Mouse (Mus musculus): ENCODE results near the gene Gmppb.

Gene Gmppb

DNA sequence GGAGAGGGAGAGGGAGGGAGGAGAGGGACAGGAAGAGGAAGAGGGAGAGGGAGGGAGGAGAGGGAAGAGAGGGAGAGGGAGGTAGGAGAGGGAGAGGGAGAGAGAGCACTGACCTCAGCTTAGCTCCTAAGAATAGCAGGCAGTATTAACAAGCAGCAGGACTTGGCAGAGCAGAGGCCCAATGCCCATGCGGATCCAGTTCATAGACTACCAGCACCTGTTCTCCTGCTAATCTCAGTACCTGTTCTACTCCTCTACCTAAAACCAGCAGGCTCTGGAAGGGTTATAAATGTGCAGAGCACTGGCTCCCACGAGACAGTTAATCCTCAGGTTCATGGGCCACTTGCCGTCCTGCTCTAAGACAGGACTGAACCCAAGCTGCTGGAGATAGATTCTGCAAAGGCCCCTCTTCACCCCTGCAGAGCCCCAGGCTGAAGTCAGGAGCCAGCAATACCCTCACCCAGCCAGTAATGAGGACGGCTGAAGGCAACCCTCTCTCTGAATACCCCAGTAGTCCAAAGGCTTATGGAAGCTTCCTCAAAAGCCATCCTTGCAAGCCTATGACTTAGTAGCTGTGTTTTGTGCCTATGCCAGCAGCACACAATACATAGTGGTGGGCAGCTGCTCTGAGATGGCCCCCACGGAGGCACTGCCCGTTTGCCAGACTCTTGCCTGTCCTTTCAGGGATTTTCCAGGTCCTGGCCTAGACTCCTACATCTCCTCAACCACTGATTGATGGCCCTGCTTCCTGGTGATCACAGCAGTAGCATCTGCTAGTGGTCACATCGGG lies 24.3 kb downstream of the Gmppb start:
- no peak for ATAC-seq (ENCODE audit: low TSS enrichment)

GRCm38 (mm10) chr9:108080168-108080567 lies 31.1 kb downstream of the Gmppb start, which contains the start of gene Mst1:
Mst1 (plus strand) TSS chr9:108080436.
- ATAC-seq (ENCODE audit: low TSS enrichment) = no peak

GRCm38 (mm10) chr9:108082549-108082948 lies 33.5 kb downstream of the Gmppb start:
- no peak for ATAC-seq (ENCODE audit: low TSS enrichment)

GRCm38 (mm10) chr9:108082988-108083431 lies 34.0 kb downstream of the Gmppb start, which contains the start of gene Rnf123:
Rnf123 (minus strand) TSS chr9:108083346.
- no peak for ATAC-seq (ENCODE audit: low TSS enrichment)

DNA sequence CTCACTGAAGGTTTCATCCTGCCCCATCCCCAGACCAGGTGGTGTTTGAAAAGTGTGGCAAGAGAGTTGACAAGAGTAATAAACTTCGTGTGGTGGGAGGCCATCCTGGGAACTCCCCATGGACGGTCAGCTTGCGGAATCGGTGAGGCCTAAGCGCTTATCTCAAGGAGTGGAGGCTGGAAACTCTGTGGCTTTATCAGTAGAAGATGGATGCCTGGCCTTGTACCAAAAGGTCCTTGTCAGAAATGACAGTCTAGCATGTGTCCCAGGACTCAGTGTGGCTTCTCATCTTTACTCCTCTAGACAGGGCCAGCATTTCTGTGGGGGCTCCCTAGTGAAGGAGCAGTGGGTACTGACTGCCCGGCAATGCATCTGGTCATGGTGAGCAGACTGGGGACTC lies 34.5 kb downstream of the Gmppb start:
- no peak for ATAC-seq (ENCODE audit: low TSS enrichment)

- ATAC-seq (ENCODE audit: low TSS enrichment) = no peak
These were observed 36.2 kb downstream of the Gmppb start for GRCm38 (mm10) chr9:108085261-108085660.

- no peak for ATAC-seq (ENCODE audit: low TSS enrichment)
These were observed 41.6 kb downstream of the Gmppb start for GRCm38 (mm10) chr9:108090611-108091120.

- no peak for ATAC-seq (ENCODE audit: low TSS enrichment)
These were observed 44.5 kb downstream of the Gmppb start for GRCm38 (mm10) chr9:108093586-108093985.

DNA sequence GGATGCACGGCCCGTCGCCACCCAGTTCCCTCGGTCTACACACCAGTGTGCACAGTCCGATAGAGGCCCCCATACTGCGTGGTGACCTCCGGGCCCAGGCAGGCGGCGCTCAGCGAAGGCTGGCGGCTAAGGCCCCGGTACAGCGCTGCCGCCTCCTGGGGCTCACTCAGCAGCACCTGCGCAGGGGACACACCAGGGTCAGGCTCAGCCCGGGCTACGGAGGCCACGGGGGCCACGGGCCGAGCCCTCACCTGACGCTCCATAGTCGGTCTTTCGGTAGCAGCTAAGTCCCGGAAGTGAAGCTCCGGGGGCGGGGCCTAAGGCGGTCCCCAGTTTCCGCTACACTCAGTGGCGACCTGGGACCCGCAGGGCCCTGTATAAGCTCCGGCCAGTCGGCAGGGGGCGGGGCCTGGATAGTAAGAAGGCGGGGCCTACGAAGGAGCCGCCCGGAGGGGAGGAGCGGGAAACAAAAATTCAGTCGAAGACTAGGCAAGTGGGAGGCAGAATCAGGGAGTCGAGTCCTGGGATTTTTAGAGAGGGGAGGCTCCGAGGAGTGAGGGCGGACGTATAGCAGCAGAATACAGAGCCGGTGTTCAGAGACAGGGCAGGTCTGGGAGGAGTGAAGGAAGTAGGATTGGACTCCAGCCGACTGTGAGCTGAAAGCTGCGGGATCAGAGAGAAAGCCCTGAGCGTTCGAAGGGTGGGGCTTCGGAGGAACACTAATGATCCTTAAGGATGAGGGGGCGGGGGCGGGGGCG lies 45.3 kb downstream of the Gmppb start, which contains the start of gene Apeh:
Gene Apeh (minus strand): TSS at position 423 of the 758 bp plus-strand sequence.
- ATAC-seq (ENCODE audit: low TSS enrichment) = peak; percentile 50

GRCm38 (mm10) chr9:108094998-108095411 lies 46.0 kb downstream of the Gmppb start:
- ATAC-seq (ENCODE audit: low TSS enrichment) = 0 out of 2 replicates have a peak, but pooled peaks have one; percentile 21

- ATAC-seq (ENCODE audit: low TSS enrichment) = peak; percentile 31
These were observed 46.5 kb downstream of the Gmppb start for GRCm38 (mm10) chr9:108095518-108095917.

GRCm38 (mm10) chr9:108095949-108096712 lies 47.1 kb downstream of the Gmppb start:
- ATAC-seq (ENCODE audit: low TSS enrichment) = no peak

DNA sequence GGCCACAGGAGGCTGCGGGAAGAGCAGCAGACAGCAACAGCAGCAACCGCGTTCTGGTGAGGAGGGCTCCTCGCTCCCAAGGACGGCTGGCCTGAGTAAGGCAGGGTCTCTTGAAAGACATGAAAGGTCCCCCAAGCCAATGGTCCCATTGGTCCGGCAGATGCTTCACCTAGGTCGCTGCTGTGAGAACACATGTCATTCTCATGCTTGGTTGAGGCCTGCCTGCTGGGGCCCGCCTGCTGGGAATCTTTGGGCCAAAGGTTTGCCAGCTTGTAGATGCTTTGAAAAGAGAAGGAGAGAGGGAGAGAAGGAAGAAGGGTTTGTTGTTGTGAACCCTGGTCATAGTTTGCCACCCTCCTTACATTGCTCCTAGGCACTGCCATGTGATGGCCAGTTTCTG lies 50.6 kb downstream of the Gmppb start:
- ATAC-seq (ENCODE audit: low TSS enrichment) = no peak
